Mouse (Mus musculus) gonadal fat pad, adult 2 months (tissue): ENCODE data around the gene Gm14226. TPM values are rescaled to one million over a fixed set of nuclear protein-coding genes. Genes with fewer than 3 reads are reported as not detected.
"Not testable (repeated sequence)": the region's sequence is repeated elsewhere in the genome, so short reads cannot be mapped to it uniquely, and the experiment has no call there.

Experiments
- DNase-seq: peaks from one replicate; pipeline ENCODE4 v3.0.0-alpha.2; 2012; ENCODE audit warnings: low read depth
- polyA plus RNA-seq: library from polyadenylated mRNA; depleted of rRNA; stranded (reverse); fragments of >200 nt; gene quantifications from 2 replicates; pipeline ENCODE4 v1.2.3, GENCODE M21; 2012; rRNA removed

The Gm14226 gene
- polyA plus RNA-seq, 1 experiment: 0.61 TPM

GRCm38 (mm10) chr2:155047452-155048178 lies 29.5 kb downstream of the Gm14226 start:
- DNase-seq: no peak

DNA sequence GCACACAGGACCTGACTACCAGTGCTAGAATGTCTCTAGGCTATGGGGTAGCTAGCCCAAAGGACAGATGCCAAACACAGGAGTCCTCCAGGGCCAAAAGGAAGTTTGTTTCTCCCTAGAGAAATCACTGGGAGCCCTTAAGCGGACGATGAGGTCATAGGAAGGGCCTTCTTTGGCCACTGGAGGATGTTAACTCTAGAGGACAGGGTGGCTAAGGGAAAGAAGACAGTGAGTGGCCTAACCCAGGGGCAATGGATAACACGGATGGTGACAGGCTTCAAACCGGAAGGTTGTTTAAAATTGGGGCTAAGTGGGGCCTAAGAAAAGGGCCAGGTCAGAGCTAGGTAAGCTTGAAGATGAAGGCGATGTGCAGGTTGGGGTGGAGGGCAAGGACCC lies 32.0 kb downstream of the Gm14226 start:
- no peak for DNase-seq

DNA sequence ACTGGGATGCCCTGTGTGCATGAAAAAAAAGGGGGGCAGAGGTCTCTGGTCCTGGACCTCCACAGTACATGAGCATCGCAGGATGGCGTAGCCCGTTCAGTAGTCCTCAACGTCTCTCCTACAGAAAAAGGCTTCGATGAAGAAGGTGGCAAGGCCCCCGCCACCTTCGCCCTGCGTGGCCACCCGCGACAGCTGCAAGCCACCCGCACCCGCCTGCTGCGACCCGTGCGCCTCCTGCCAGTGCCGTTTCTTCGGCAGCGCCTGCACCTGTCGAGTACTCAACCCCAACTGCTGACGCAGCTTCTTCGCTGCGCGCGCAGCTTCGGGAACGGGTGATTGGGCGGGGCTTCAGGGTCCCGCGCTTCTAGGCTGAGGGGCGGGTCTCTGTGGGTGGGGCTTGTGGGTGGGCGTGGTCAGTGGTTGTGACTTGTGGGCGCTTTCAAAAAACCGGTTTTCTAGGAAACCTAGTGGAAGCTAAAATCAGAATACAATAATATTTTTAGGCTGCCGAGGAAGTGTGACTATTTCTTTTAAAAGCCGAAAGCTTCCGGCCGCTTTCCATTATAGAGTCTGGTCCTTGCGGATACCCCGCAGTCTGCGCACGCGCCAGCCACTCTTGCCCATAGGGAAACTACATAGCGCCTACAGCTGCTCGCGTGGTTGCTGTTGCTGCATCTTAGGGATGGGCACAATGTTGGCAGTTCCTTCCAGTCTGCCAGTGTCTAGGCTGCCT lies 32.6 kb downstream of the Gm14226 start:
- no peak for DNase-seq

DNA sequence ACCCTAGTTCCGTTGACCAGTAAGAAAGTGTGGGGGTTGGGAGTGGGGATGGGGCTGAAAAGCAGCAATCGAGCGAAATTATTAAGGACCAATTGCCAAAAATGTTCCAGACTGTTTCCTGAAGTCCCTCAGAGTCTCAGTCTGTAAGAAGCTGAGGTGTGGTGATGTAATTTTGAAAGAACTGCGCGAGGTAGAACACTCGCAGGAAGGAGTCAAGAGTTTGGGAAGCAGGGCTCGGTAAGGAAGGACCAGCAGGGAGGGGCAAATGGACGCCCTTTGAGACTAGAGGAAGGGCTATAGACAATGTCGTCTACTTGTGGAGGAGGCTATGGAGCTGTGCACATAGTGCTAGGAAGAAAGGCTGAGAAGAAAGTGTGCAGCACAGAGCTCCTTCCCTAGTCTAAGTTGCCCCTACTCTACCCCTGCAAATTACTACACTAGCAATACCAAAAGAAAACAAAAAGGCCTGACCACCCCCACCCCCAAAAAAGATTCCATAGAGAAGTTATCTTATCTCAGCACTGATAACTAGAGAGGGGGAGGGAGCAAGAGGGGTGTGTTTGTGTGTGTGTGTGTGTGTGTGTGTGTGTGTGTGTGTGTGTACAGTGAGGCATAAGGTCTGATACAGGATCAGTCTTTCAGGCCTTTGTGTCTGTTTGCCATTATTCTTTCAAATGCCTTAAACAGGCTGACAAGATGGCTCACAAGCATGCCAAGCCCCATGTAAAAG lies 33.7 kb downstream of the Gm14226 start:
- DNase-seq: no peak

GRCm38 (mm10) chr2:155052681-155053080 lies 34.6 kb downstream of the Gm14226 start:
- no peak for DNase-seq

GRCm38 (mm10) chr2:155053512-155053911 lies 35.4 kb downstream of the Gm14226 start:
- DNase-seq: not testable (repeated sequence)

DNA sequence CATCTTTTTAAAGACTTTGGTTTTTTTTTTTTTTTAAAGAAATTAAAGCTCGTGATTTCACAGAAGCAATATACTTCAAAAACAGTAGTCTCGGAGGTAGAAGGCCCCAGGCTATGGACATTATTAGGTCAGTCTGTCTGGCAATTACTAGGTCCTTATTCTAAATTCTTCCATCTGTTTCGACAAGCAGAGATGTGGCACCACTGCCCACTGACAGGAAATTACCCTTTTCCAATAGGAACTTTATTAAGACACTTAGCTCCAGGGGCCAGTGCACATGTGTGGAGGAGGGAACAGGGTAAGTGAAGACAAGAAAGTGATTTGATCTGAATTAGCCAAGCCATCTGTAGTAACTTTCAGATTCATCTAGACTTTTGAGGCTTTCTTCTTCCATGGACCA lies 36.6 kb downstream of the Gm14226 start:
- DNase-seq: no peak

- DNase-seq: no peak
Observed at GRCm38 (mm10) chr2:155056076-155056578, 38.1 kb downstream of the Gm14226 start.

DNA sequence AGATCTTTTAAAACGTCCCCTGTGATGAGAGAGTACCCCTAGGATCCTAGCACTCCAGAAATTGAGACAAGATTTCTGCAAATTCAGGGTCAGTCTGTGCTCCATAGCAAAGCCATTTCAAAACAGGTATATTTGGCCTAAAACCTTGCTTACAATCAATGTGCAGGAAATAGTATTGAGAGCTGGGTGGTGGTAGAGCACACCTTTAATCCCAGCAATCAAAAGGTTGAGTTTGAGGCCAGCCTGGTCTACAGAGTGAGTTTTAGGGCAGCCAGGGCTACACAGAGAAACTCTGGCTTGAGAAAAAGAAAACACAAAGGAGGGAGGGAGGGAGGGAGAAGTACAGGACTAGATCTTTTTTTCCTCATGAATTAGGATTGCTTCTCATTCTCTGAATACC lies 39.3 kb downstream of the Gm14226 start:
- DNase-seq: no peak

- peak; percentile 100 for DNase-seq
Observed at GRCm38 (mm10) chr2:155071027-155071426, 53.0 kb downstream of the Gm14226 start.

DNA sequence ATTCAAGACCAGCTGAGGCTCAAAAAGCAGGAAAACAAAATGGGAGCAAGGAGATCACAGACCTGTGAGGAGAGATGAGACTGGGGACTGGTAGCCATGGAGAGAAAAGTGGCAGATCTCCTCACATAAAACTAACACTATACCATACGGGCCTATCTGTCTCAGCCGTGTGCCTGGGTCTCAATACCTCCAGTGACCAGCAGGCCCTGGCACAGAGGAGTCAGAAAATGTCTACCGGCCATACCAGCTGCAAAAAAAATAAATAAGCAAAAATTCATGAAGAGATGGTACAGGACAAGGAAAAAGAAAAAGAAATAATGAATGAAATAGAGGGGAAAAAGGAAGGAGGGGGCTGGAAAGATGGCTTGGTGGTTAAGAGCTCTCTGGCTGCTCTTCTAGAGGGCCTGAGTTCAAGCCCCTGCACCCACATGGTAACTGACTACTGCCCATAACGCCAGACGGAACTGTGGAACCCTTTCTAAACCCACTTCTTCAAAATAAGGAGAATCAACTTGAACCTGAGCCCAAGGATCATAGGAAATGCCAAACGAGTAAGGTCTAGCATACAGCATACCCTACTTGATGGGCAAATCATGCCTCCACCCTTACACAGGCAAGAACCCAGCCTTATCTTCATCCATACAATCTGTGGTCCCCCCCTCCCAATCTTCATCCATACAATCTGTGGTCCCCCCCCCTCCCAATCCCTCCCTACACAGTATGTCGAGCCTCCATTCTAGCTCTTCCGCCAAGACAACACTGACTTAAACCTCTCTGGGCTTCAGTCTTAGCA lies 54.5 kb downstream of the Gm14226 start:
- DNase-seq: no peak

DNA sequence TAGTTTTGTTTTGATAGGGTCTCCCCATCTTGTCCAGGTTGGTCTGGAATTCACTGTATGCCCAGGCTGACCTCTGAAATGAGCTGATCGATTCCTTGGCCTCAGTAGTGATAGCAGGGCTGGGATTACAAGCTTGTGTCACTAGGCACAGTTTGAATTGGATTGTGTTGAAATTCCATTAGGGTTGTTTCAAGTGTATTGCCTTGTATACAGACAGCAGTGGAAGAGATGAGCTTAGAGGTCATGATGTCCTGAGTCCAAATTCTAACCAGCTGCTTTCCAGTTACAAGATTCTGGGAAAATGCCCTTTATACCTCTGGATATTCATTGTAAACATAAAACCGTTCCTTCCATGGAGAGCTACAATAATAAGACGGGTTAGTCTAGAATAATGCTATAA lies 55.3 kb downstream of the Gm14226 start:
- DNase-seq: no peak

DNA sequence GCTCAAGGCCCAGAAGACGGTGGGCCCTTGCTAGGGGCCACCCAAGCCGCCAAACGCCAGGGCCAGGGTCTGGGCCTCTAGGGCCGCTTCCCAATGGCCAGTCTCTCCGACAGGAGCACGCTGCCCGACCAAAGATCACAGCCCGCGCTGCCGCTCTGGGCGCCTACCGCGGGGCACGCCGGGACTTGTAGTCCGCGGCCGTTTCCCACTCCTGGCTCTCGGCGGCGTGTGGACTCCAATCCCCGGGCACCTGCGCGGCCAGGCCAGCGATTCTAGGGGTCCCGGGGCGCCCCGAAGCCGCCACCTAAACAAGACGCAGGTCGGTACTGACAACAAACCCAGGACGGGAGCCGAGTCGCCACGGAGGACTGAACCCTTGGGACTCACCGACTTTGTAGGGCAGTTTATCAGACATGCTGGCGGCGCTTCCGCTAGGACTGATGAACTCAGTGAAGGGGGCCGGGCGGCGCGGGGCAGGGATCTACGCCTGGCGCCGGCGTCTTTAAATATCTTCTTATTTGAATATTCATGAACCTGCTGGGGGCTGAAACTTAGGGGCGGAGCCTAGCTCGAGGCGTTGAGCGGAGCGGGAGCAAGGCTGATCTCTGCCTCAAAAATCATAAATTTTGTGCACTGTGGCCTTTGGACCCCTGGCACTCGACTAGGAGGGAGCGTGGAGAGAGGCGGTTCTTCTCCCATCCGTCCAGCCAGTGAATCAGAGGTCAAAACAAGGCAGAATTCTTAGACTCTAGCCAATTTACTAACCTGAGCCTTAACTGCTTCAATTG lies 56.1 kb downstream of the Gm14226 start, which contains the start of gene Ahcy:
Gene Ahcy (minus strand): TSS at position 520 of the 788 bp plus-strand sequence.
- DNase-seq: no peak

DNA sequence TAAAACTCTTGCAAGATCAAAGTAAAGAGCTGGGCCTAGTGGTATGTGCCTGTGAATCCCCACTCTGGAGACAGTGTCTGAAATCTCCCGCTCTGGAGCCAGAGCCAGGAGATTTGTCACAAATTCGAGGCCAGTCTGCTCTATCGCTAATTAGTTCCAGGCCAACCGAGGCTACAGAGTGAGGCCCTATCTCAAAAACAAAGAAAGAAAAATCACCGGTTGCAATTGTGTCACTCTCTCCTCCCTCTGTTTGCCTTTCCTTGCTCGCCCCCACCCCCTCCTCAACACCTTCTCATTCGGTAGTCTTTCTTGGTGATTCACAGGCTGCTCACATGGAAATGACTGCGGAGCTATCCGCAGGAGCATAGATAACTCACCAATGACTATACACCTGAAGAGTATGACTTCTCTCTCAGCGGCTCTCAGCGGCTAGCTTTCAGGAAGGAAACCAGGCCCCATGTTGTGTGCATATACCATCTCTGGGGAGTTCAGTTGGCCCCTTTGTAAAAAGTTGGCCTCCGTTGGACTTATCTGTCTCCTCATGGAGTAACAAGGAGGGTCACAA lies 56.8 kb downstream of the Gm14226 start:
- no peak for DNase-seq

- DNase-seq: no peak
Observed at GRCm38 (mm10) chr2:155075649-155076048, 57.6 kb downstream of the Gm14226 start.

Other genes starting within 250 kb of the Gm14226 start
- not detected in 2 replicates for gene Gm14214, start 248.2 kb upstream of the Gm14226 start, polyA plus RNA-seq
- gene Raly, start 227.2 kb upstream of the Gm14226 start, polyA plus RNA-seq: 152 and 164 TPM in 2 replicates
- 0.39 TPM in 1 of 2 replicates, not detected in the other for gene a, start 226.9 kb upstream of the Gm14226 start, polyA plus RNA-seq
- gene Eif2s2, start 125.3 kb upstream of the Gm14226 start, polyA plus RNA-seq: 15.8 and 17.9 TPM in 2 replicates
- gene Ahcy, start 56.2 kb downstream of the Gm14226 start, polyA plus RNA-seq: 57.2 and 66.0 TPM in 2 replicates
- gene Itch, start 115.2 kb downstream of the Gm14226 start, polyA plus RNA-seq: 12.5 and 17.3 TPM in 2 replicates
- gene Dynlrb1, start 218.3 kb downstream of the Gm14226 start, polyA plus RNA-seq: 337 and 426 TPM in 2 replicates